Comparison of ENCODE assay signal across 1 mouse cellular context in genomic region chr4:129742232-129743009, GRCm38 (mm10).
TF ChIP-seq lines count a peak whose summit lies in the region.

Gene Khdrbs1, minus strand, starts transcription at chr4:129742303.

TF ChIP-seq in MEL, 35 proteins besides CTCF, POLR2A, EP300 and RAD21 (continued from another document):
- TF ChIP-seq POLR2AphosphoS2 (IDR thresholded peaks at IDR 0.05; ENCODE audit: low read length): 0 out of 2 replicates have a peak, but pooled peaks have one; percentile 82
